Mouse (Mus musculus) cerebellum, postnatal 25 days (tissue): ENCODE measurements around the gene Crym.
A peak's percentile ranks its signal among the peaks of the same experiment; 100 is the strongest.

ENCODE experiments used
- DNase-seq, 2 experiments: peaks; one replicate each; pipeline ENCODE4 v3.0.0; 2021; ENCODE audit warnings: mixed read lengths in 2 of 2

Gene Crym

DNA sequence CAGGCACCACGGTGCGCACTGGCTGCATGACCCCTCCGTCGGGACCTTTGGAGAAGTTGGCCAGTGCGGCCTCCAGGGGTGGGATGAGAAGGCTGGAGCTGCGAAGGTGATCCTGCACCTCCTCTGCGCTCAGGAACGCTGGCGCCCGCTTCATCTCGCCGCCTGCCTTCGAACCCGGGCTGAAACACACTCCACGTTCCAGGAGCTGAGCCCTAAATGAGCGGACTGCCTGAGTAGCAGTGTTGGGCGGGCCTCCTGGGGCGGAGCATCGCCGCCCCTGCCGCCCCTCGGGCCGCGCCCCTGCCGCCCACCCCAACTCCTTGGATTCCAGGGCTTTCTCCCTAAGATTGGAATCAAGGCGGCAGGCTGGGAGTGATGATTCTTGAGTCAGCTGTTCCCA is at the start of gene Crym:
TSS of gene Crym (minus strand) at position 341 of the 400 bp plus-strand sequence.
- peak in 1 of 2 experiments; percentile 12 for DNase-seq

DNA sequence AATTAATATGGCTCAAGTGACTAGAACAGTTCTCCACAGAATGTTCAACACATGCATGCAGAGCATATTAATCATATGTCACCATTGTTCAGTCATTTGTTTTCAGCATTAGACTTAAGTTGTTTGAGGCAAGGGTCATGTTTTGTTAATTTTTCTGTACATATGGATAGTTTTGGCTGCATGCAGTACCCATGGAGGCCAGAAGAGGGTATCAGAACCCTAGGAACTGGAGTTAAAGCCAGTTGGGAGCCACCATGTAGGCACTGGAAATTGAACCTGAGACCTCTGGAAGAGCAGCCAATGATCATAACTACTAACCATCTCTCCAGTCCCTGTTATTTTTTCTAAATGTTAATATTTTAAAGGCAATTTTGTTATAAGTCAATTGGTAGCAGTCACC is 39.2 kb upstream of the Crym start:
- DNase-seq, result peak in 1 of 2 experiments; percentile 12

DNA sequence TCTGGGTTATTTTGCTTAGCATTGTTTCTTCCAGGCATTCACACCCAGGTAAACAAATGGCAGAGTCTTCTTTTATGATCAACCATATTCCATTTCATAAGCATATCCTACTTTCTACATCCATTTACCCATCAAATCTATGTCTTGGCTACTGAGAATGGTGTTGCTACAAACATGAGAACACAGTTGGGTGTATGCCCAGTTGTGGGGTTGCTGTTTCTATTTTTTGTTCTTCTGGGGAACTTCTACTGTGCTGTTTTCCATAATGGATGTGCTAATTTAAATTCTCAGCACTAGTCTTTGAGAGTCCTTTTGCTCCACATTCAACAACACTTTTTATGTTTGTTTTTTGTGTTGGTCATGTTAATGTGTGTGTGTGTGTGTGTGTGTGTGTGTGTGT is 26.6 kb upstream of the Crym start:
- no peak for DNase-seq

DNA sequence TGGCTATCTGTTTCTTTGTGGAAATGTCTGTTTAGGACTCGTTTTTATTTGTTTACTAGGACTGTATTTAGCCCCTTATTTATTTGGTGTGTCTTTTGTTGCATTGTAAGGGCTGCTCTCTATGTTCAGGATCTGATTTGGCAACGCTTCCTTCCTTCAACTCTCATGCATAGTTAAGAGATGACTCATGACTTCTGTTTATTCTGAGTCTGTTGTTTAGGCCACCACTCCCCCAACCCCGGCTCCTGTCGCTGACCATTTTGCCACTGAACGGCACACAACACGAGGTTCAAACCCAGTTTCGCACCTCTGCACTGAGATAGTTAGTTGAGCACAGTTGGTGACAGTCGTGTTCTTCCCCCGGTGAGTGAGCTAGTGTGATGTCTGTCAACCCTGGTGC is 4.1 kb upstream of the Crym start:
- DNase-seq, result no peak

DNA sequence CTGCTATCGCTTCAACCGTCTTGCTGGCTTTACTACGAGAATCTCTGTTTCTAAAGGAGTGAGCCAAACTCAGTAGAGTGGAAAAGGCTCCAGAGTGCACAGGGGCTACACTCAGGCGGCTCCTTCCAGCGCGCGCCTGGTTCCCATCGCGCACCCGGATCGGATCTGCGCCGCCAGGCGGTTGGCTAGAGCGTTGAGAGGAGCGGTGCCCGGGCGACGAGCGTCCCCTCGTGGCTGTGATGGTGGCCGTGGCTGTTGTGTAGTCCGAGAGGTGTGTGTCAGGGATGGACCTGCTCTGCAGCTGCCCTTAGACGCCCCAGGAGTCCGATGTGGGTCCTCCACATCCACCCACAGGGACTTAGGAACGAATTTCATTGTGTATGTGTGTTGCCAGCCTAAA is 1.9 kb upstream of the Crym start, which contains the start of gene Abca14:
TSS of gene Abca14 (plus strand) at position 173 of the 400 bp plus-strand sequence.
- DNase-seq, result peak; percentile 86 to 91

DNA sequence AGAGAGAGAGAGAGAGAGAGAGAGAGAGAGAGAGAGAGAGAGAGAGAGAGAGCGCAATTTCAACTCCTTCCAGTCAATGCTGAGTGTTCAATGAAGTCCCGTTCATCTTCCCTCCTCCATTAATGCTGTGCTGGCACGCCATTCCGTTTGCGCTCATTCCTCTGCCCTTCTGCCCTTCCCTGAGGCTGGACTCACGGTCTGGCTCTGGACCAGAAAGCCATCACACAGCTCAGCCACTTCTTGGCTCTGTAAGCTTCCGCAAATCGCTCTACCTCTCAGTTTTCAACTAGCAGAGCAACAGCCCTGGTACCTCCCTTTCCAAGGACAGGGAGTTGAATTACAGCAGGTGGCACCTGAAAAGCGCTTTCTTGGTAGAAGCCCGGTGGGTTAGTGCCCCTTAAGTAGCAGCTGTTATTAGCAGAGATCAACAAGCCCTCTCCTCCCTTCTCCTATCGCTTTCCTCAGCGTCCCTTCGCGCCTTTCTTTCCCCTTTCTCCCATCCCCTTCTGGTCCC is 623 bp downstream of the Crym start:
- DNase-seq, result peak; percentile 25 to 45

DNA sequence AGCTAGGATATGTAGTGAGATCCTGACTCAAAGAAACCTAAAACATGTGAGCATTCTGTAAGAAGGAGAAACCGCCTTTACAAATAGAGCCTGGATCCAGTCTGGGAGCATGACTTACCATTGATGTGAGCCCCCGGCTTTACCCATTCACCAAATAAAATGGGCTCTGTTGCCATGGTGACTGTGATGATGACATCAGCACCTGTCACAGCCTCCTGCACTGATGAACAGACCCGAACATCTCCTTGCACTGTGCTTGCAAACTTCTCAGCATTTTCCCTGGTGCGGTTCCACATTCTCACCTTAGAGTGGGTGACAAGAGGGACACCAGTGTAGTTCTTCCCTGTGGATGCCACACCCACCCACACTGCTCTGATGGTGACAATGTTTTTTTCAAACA is 6.7 kb downstream of the Crym start:
- DNase-seq, result no peak

DNA sequence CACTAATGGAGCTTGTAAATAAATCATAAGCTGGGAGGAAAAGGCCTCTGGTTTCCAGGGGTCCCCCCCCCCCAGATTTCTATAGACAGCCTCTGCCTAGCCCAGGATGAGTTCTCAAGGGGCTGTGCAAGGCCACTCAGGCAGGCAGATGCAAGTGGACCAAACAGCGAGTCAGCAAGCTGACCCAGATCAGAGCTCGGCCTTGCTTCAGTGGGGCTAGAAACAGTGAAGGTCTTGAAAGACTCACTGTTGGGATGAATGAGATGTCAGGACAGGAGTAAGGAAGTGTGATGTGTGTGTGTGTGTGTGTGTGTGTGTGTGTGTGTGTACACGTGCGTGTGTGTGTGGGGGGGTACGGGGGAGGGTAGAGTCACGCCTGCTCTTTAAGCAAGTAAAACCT is 9.1 kb downstream of the Crym start:
- no peak for DNase-seq

DNA sequence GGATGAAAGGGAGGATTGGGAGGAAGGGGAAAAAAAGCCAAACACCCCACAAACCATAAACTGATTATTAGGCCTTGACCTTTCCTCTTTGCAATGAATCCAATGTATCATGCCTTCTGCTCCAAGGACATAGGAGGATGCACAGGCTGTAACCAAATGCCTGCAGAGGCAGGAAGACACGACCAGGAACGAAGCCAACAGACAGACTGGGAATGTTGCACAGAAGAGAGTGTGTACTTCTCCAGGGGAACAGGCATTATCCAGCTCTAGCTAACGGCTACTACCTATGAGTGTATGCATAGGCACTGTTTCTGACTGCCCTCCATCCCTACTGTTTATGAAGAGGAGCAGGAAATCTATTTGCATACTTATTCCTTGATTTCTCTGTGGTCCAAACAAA is 9.7 kb downstream of the Crym start:
- DNase-seq, result peak; percentile 22 to 58

DNA sequence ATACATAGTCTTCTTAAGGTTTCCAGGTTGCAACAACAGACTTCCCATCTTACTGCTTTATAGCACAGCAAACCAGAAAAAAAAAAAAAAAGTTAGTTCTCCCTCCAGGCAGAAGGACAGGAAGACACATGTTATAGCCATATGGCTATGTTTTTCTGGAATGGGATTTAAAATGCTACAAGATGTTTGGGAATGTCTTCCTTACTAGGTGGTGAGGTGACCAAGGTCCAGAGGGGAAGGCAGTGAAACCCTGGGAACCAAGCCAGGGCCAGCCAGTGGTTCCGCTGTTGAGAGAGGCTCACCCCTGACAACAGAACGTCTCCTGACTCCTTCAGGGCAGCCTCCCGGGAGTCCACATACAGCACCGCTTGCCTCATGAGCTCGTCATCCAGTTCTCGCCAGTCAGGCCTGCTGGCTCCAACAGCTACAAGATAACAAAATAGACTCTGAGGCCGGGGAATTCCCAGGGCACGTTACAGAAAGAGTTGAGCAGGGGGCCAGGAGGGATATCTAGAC is 11.7 kb downstream of the Crym start:
- peak; percentile 41 to 54 for DNase-seq

DNA sequence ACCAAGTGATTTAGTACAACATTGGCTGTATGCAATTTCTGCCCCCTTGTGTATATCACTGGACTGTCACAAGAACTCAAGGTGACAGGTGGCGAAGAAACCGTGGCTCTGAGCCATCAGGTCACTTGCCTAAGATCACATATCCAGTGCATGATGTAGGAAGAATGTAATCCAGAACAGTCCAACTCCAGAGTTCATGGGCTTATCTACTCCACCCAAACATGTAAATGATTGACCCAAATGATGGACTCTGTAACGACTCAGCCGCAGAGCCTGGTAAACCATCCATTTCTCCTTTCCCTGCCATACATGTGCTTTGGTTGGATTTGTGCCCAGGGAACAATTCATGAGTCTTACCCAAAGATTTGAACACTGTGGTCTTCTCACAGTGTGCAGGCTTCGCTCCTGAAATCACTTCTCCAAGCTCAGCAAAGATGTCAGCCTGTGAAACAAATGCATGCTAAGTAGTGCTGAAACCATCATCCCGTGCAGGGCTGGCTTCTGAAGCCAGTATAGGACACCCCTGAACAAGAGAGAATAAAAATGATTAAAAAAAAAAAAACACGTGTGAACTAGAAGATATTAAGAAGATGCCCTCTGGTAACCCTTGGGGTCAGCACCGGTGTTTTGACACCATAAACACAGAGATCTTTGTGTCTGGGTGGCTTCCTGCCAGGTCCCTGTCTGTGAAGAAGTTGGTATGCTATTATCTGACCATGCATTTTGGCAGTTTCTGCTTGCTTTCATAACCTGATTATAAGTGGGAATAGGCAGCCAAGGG is 12.4 kb downstream of the Crym start:
- peak; percentile 36 to 47 for DNase-seq

DNA sequence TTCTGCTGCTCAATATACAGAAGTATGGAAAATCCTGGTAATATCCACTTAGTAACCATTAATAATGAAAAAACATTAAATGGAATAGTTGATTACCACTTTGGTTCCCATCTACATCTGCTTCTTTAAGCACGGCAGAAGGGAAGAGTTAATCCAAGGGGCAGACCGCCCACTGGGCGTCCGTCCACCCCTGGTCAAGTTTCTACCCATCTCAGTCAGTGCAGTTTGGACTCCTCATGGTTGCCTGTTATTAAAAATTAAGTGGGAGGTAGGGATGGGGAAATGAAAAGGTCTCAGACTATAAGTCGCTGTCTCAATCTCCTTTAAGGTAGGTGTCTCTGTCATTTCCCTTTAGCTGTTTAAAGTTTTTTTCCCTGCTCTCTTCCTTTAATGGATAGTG is 13.0 kb downstream of the Crym start:
- no peak for DNase-seq

DNA sequence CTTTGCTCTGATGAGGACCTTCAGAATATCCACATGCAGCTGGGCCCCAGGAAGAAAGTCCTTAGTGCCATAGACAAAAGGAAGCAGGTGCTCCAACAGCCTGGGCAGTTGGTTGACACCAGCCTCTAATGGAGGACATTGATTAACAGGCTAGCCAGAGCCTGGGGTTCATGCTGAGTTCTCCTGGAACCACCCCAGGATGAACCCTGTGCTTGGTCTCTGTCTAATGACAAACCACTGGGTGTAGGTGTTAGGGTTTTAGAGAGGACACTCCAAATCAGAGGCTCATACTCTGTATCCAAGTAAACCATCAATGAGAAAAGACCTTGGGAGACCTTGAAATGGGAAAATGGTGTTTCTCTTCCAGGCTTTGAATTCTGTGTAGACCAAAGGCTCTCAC is 19.0 kb downstream of the Crym start:
- no peak for DNase-seq

DNA sequence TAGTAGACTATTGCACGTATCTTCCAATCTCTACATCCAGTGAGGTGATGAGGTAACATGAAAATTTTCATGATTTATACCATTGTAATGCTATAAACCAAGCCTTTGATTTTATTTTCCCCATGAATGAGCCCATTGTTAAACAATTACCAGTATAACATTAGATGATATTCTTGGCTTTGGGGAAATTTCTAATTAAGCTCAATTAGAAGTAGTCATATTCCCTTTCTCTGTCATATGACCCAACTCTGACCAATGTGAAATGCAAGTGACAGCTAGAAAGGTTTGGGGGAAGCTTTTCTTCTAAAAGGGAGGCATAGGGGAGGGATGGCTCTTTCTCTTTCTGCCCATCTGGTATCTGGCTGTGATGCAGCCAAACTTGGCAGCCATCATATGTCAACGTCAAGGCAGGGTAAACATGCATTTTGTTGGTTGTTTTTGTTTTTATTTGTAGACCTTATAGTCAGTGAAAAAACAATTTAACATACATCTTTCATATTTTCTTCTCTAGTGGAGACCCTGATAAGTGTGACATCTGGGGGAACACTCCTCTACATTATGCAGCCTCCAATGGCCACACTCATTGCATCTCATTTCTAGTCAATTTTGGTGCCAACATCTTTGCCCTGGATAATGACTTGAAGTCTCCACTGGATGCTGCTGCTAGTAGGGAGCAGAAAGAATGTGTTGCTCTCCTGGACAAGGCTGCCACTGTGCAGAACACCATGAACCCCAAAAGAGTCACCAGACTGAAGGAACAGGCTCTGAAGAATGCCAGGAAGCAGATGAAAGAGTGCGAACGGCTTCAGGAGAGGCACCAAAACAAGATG is 20.3 kb downstream of the Crym start:
- peak in 1 of 2 experiments; percentile 37 for DNase-seq

DNA sequence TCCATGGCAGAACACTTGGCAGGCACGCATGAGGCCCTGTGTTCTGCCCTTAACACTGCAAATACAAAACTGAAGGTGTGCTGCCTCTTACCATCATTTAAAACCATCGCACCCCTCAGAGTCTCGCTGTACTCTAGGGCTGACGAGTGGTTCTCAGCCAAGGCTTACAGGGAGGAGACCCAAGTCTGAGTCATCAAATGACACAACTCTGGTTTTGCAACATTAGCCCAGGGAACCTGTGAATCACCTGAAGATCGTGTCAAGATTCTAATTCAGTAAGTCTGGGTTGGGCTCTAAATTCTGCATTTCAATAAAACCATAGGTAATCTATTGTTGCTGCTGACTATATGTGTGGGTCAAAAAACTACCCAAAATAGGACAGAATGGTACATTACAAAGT is 21.4 kb downstream of the Crym start:
- DNase-seq, result no peak

DNA sequence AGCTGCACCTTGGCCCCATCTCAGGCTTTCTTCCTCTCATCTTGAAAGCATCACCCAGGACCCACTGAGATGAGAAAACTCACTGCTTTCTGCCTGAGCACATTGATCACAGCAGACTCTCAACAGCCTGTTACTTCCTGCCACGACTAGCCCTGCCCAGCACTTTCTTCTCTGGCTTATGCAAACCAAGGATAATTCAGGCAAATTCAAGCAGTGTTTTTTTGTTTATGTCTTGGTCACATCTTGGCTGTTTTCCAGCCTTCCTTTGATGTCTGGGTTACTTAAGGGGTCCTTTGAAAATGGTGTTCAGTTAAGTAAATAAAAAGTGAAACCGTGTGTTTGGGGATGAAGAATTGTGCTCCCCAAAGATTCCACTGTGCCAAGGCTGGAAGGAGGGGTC is 23.0 kb downstream of the Crym start:
- no peak for DNase-seq

DNA sequence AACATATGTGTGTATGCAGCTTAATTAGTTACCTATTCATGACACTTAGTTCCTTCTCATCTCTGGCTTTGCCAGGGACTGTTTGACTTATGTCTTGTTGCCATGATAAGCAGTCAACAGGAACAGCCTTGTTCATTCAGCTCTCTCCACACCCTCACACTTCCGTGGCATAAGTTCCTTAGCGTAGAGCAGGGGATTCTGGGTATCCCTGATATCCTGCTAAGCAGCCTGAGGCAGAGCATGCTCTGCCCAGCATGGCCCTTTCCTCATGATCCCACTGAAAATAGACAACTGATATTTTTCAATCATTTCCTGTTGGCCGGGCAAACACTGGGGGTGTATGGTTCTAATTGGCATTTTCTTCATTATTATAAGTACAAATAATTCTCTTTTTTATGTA is 24.3 kb downstream of the Crym start:
- DNase-seq, result no peak

DNA sequence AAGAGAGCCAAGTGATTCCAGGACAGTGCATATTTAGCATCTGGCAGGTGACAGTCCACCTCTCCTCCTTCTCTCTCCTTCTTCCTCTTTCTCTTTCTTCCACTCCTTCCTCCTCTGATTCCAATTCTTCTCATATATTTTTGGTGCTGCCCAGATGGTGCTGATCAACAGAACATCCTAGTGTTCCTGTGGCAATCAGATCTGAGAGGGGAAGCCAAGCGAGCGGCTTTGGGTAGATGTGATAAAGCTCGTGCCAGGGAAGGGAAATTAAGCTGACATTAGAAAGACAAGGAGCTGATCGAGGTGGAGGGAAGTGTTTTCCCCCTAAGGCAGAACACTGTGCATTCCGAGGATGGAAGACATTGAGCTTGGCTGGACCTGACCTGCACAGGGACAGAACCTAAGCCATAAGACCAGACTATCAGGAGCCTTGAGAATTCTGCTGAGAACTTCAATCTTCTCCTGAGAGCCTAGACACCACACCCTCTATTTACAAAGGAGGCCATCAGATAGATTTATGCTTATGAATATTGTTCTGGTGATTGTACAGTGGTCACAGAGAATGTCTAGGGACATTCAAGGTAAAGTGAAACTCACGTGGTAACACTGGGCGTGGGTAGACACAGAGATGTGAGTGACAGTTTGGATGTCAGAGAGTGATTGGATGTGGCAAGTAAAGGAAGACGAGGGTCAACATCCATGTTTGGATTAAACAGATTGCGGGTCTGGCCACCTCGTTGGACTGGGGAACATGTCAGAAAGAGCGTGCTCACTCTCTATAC is 27.0 kb downstream of the Crym start:
- no peak for DNase-seq

DNA sequence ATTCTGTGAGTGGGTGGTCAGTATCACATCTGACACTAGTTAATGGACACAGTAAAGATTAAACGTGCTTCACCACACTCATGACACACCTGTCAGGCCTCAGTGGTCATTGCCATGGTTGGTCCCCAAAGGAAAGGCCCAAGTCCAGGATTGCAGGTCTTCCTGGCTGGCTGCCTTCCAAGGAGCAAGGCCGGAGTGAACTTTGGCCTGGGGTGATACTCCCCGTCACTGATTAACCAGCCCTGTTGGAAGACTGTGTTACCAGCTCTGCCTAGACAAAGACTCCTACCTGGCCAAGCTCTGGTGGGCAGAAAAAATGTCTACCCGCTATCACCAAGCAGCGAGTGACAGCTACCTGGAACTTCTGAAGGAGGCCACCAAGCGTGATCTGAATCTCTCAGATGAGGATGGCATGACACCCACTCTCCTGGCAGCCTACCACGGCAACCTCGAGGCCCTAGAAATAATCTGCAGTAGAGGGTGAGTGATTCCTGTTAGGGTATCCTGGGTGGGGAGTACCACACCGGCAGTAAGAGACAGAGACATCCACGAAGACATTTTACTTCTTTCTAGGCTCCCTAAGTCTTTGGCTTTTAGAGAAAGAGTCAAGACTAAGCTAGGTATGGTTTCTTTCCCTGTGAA is 28.2 kb downstream of the Crym start, which contains the start of gene Anks4b:
TSS of gene Anks4b (plus strand) at position 256 of the 642 bp plus-strand sequence.
- DNase-seq, result no peak

DNA sequence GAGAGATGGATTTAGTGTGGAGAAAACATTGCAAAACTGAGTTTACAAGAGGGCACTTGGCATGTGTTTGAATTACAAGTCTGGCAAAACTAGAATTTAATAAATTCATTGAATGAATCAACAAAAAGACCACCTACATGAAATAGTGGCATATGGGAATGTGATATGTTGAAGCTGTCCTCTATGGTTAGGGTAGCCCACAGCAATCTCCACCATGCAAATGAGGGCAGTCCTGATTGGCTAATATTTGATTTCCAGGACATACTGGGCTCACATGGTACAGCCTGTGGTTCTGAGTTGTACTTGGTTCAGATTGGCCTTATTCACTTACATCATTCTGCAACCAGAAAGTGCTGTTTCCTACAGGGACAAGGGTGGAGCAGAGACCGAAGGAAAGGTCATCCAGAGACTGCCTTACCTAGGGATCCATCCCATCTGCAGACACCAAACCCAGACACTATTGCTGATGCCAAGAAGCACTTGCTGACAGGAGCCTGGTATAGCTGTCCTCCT is 29.7 kb downstream of the Crym start:
- DNase-seq, result no peak

DNA sequence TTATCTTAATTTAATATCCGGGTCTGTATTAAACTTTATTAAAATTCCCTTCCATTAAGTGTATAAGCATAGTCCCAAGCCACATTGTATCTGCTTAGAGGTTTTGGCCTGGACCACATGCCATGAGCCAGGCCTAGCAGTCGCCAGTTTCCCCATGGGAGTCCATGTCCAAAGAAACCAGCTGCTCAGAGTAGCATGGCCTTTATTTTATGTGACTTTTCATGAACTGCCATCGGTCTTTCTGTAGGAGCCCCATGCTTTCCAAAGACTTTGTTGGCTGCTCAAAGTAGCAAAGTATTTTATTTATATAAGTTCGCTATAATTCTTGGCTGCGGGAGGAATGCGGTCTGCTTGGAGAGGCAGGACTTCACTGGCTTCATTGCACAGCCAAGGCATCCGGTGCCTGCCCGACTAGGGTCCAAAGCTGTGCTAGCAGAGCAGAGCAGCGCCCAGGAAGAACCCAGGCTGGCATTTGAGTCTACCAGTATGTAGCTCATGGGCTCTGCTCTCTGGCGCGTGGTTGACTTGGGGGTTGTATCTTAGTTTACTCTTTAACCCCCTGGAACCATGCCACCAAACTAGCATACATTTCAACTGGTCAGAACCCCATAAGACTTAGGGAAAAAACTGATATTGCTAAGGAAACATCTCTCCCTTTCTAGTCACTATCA is 38.2 kb downstream of the Crym start:
- DNase-seq, result peak in 1 of 2 experiments; percentile 13
